Mouse (Mus musculus): Measurements from ENCODE around the gene Fam83g. TPM values are rescaled to one million over a fixed set of nuclear protein-coding genes. Genes with fewer than 3 reads are reported as not detected.

Gene Fam83g
- total and polyA plus RNA-seq, 3 experiments, result 19.1 to 63.7 (median 19.2) TPM

- in situ Hi-C loops (cut with MboI; ENCODE audit: low pct_ligation_motif_present, low pct_unique_long_range_greater_than_20kb, low sequenced_read_pairs) (no loop called here), dilution Hi-C loops (cut with MboI; ENCODE audit: extremely low pct_ligation_motif_present, extremely low pct_unique_long_range_greater_than_20kb, low sequenced_read_pairs) (no loop called here)
- Histone ChIP-seq H3K4me3 (replicated peaks in 1 of 3; ENCODE audit: low read depth in 2 of 3, low read length in 2 of 3, poor library complexity in 1 of 3) (peak overlapping the region; percentile 26 to 65 (median 31)), H3K79me2 (replicated peaks; ENCODE audit: control insufficient read depth, extremely low read depth, insufficient read depth, poor library complexity, severe bottlenecking) (peaks cover 98% of the 10 kb centered on the region), H3K9me3 (replicated peaks; ENCODE audit: low read length) (no peaks in the 10 kb centered on the region), H3K4me2 (ENCODE audit: insufficient read depth, low read depth, poor library complexity, severe bottlenecking) (peak overlapping the region; percentile 85), H3K27me3 (replicated peaks) (no peaks in the 10 kb centered on the region), H3K9ac (ENCODE audit: insufficient read depth, low read depth) (peak overlapping the region; percentile 100), H3K4me1 (ENCODE audit: control insufficient read depth in 1 of 2, insufficient read depth in 2 of 2) (peaks cover 42 to 69% of the 10 kb centered on the region in 2 experiments), H3K27ac (ENCODE audit: insufficient read depth, low read depth) (peak overlapping the region; percentile 84), H3K36me3 (replicated peaks in 1 of 2; ENCODE audit: control insufficient read depth in 1 of 2, insufficient read depth in 1 of 2, low read length in 1 of 2) (peaks cover 84 to 98% of the 10 kb centered on the region in 2 experiments)
- no peak for TF ChIP-seq CTCF (conservative IDR thresholded peaks at IDR 0.05 in 1 of 2, IDR thresholded peaks at IDR 0.05 in 1 of 2; ENCODE audit: low read depth in 2 of 2, low read length in 2 of 2)
- no peak; the same call in 1 of the 2 replicates for TF ChIP-seq ZMIZ1 (IDR thresholded peaks at IDR 0.05; ENCODE audit: low read depth, low read length)
- TF ChIP-seq ZNF384 (IDR thresholded peaks at IDR 0.05; ENCODE audit: low read depth, low read length), result no peak
- no peak for TF ChIP-seq KAT2A (IDR thresholded peaks at IDR 0.05; ENCODE audit: insufficient replicate concordance, low read length)
- TF ChIP-seq CHD2 (IDR thresholded peaks at IDR 0.05; ENCODE audit: low read length), result no peak
- TF ChIP-seq USF2 (conservative IDR thresholded peaks at IDR 0.05; ENCODE audit: low read depth, low read length), result no peak
- TF ChIP-seq TCF12 (IDR thresholded peaks at IDR 0.05; ENCODE audit: low read depth, low read length), result 0 out of 2 replicates have a peak, but pooled peaks have one; percentile 10
- TF ChIP-seq ZC3H11A (IDR thresholded peaks at IDR 0.05; ENCODE audit: low read depth, low read length), result no peak
- no peak for TF ChIP-seq SMC3 (IDR thresholded peaks at IDR 0.05; ENCODE audit: low read depth, low read length)
- no peak for TF ChIP-seq USF1 (IDR thresholded peaks at IDR 0.05; ENCODE audit: low read depth, low read length)
- 0 out of 2 replicates have a peak, but pooled peaks have one; percentile 16 for TF ChIP-seq MEF2A (IDR thresholded peaks at IDR 0.05; ENCODE audit: borderline replicate concordance, low read depth, low read length)
- no peak for DNase-seq (ENCODE audit: extremely low read depth)
Observed at GRCm38 (mm10) chr11:61660001-61660400, 23.9 kb upstream of the Fam83g start.

DNA sequence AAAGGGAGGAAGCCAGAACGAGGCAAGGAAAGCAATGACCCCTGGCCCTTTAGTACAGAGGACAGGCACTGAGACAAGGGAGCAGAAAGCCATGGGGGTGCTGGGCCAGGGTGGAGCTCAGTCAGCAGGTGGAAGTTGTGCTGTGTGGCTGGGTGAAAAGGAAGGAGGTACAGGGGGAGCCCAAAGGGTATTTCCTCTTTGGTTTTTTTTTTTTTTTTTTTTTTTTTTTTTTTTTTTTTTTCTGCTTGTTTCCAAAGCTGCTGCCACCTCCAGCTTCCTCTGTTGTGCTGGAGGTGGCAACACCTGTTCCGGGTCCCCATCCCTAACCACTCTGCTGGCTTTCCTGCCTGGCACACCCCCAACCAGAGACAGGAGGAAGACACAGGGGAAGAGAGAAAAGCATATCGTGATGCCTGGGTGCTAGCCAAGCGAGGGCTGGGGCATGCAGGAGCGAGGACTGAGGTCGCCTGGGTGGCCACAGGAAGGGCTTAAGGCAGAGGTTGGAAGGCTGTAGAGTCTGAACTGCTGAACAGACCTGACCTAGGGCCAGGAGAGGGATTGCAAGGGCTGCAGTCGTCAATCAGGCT is 23.0 kb upstream of the Fam83g start:
- in situ Hi-C loops (cut with MboI; ENCODE audit: low pct_ligation_motif_present, low pct_unique_long_range_greater_than_20kb, low sequenced_read_pairs), result no loop called here
- Histone ChIP-seq H3K9me3 (replicated peaks; ENCODE audit: low read length) (no peaks in the 10 kb centered on the region), H3K27me3 (replicated peaks) (no peaks in the 10 kb centered on the region), H3K4me2 (ENCODE audit: insufficient read depth, low read depth, poor library complexity, severe bottlenecking) (peak overlapping the region; percentile 85), H3K9ac (ENCODE audit: insufficient read depth, low read depth) (peak overlapping the region; percentile 100; the same call in 1 of the 2 replicates), H3K4me1 (ENCODE audit: control insufficient read depth in 1 of 2, insufficient read depth in 2 of 2) (peaks cover 51 to 78% of the 10 kb centered on the region in 2 experiments), H3K79me2 (replicated peaks; ENCODE audit: control insufficient read depth, extremely low read depth, insufficient read depth, poor library complexity, severe bottlenecking) (peaks cover 92% of the 10 kb centered on the region), H3K36me3 (replicated peaks in 1 of 2; ENCODE audit: control insufficient read depth in 1 of 2, insufficient read depth in 1 of 2, low read length in 1 of 2) (peaks cover 86 to 98% of the 10 kb centered on the region in 2 experiments), H3K4me3 (replicated peaks in 1 of 3; ENCODE audit: low read depth in 2 of 3, low read length in 2 of 3, poor library complexity in 1 of 3) (peak overlapping the region; percentile 26 to 65 (median 30)), H3K27ac (ENCODE audit: insufficient read depth, low read depth) (peak overlapping the region; percentile 92)
- dilution Hi-C loops (cut with MboI; ENCODE audit: extremely low pct_ligation_motif_present, extremely low pct_unique_long_range_greater_than_20kb, low sequenced_read_pairs), result no loop called here
- DNase-seq (ENCODE audit: extremely low read depth), result peak; percentile 45
- TF ChIP-seq CHD2 (IDR thresholded peaks at IDR 0.05; ENCODE audit: low read length), result peak; percentile 15; the same call in 1 of the 2 replicates
- TF ChIP-seq USF2 (conservative IDR thresholded peaks at IDR 0.05; ENCODE audit: low read depth, low read length), result no peak
- peak; percentile 99 for TF ChIP-seq ZNF384 (IDR thresholded peaks at IDR 0.05; ENCODE audit: low read depth, low read length)
- TF ChIP-seq JUND (conservative IDR thresholded peaks at IDR 0.05; ENCODE audit: low read depth, low read length), result no peak; the same call in 1 of the 2 replicates
- TF ChIP-seq CHD1 (IDR thresholded peaks at IDR 0.05; ENCODE audit: low read depth, low read length), result no peak; the same call in 1 of the 2 replicates
- TF ChIP-seq ZC3H11A (IDR thresholded peaks at IDR 0.05; ENCODE audit: low read depth, low read length), result no peak
- TF ChIP-seq MEF2A (IDR thresholded peaks at IDR 0.05; ENCODE audit: borderline replicate concordance, low read depth, low read length), result peak; percentile 39
- peak; percentile 61; the same call in 1 of the 2 replicates for TF ChIP-seq MYC (IDR thresholded peaks at IDR 0.05; ENCODE audit: low read depth, low read length)
- no peak for TF ChIP-seq ZKSCAN1 (IDR thresholded peaks at IDR 0.05; ENCODE audit: borderline replicate concordance, low read depth, low read length)
- TF ChIP-seq USF1 (IDR thresholded peaks at IDR 0.05; ENCODE audit: low read depth, low read length), result no peak
- peak; percentile 43; the same call in 1 of the 2 replicates for TF ChIP-seq TCF12 (IDR thresholded peaks at IDR 0.05; ENCODE audit: low read depth, low read length)
- TF ChIP-seq RCOR1 (conservative IDR thresholded peaks at IDR 0.05; ENCODE audit: low read depth, low read length), result no peak; the same call in 1 of the 2 replicates
- TF ChIP-seq HCFC1 (IDR thresholded peaks at IDR 0.05; ENCODE audit: low read depth, low read length), result peak; percentile 44; the same call in 1 of the 2 replicates
- TF ChIP-seq SIN3A (IDR thresholded peaks at IDR 0.05; ENCODE audit: low read length), result no peak; the same call in 1 of the 2 replicates
- peak; percentile 65 for TF ChIP-seq EP300 (IDR thresholded peaks at IDR 0.05; ENCODE audit: low read length)
- no peak for TF ChIP-seq CTCF (conservative IDR thresholded peaks at IDR 0.05 in 1 of 2, IDR thresholded peaks at IDR 0.05 in 1 of 2; ENCODE audit: low read depth in 2 of 2, low read length in 2 of 2)
- no peak for TF ChIP-seq MAZ (IDR thresholded peaks at IDR 0.05; ENCODE audit: low read depth, low read length)
- TF ChIP-seq NRF1 (IDR thresholded peaks at IDR 0.05; ENCODE audit: low read depth, low read length), result no peak
- TF ChIP-seq ZMIZ1 (IDR thresholded peaks at IDR 0.05; ENCODE audit: low read depth, low read length), result peak; percentile 20; the same call in 1 of the 2 replicates
- TF ChIP-seq MAFK (IDR thresholded peaks at IDR 0.05; ENCODE audit: insufficient replicate concordance, low read length), result no peak
- TF ChIP-seq BHLHE40 (IDR thresholded peaks at IDR 0.05; ENCODE audit: low read depth, low read length), result peak; percentile 49; the same call in 1 of the 2 replicates
- 0 out of 2 replicates have a peak, but pooled peaks have one; percentile 21 for TF ChIP-seq IRF4 (IDR thresholded peaks at IDR 0.05; ENCODE audit: low read depth, low read length)
- no peak for TF ChIP-seq JUN (IDR thresholded peaks at IDR 0.05; ENCODE audit: insufficient read depth, low read depth, low read length)
- TF ChIP-seq KAT2A (IDR thresholded peaks at IDR 0.05; ENCODE audit: insufficient replicate concordance, low read length), result no peak
- no peak for TF ChIP-seq GABPA (IDR thresholded peaks at IDR 0.05; ENCODE audit: insufficient replicate concordance, low read depth, low read length)
- TF ChIP-seq MXI1 (IDR thresholded peaks at IDR 0.05; ENCODE audit: low read depth, low read length), result 0 out of 2 replicates have a peak, but pooled peaks have one; percentile 13

Data from CH12.LX (cell line).